Mouse (Mus musculus) liver, embryonic 14.5 days (tissue): ENCODE results near the gene Serpine1. TPM values are rescaled to one million over a fixed set of nuclear protein-coding genes. Genes with fewer than 3 reads are reported as not detected.

Experiments
- ATAC-seq: fragments of 200-750 bp; cut with Nextera tagmentation; 2 replicates; pipeline ENCODE4 v1.8.0; 2017; ENCODE audit warnings: moderate number of reproducible peaks, mild to moderate bottlenecking, moderate library complexity; ENCODE audit not compliant: insufficient read depth
- DNase-seq, 3 experiments: peaks; one replicate each; pipeline ENCODE4 v3.0.0-alpha.2; 2012 to 2013; ENCODE audit warnings: low read depth in 3 of 3, low spot score in 3 of 3
- H3K27ac ChIP-seq: fragments of 300-500 bp; sonication (generic); 2 replicates; pipeline ENCODE4 v1.5.1; 2014; ENCODE audit warnings: moderate library complexity, mild to moderate bottlenecking, control low read depth, inconsistent platforms
- H3K27me3 ChIP-seq: fragments of 300-500 bp; sonication (generic); 2 replicates; pipeline ENCODE4 v1.6.1; 2014; ENCODE audit warnings: mild to moderate bottlenecking, low read length, moderate library complexity; ENCODE audit not compliant: control insufficient read depth, insufficient read depth
- H3K36me3 ChIP-seq: fragments of 300-500 bp; sonication (generic); replicated peaks from 2 replicates; pipeline ENCODE4 v1.6.1; 2014; ENCODE audit warnings: low read depth; ENCODE audit not compliant: control insufficient read depth, insufficient read depth
- H3K4me1 ChIP-seq, 2 experiments: fragments of 200-500 bp in 1 of 2; fragments of 300-500 bp in 1 of 2; sonication (generic) in 1 of 2; replicated peaks; 2 replicates each; pipeline ENCODE4 v1.6.1; 2012 to 2014; ENCODE audit warnings: antibody characterized with exemption in 1 of 2, inconsistent platforms in 1 of 2, low read length in 1 of 2; ENCODE audit not compliant: control insufficient read depth in 2 of 2, insufficient read depth in 2 of 2
- H3K4me2 ChIP-seq: fragments of 300-500 bp; sonication (generic); 2 replicates; pipeline ENCODE4 v1.6.1; 2014; ENCODE audit warnings: low read depth, mild to moderate bottlenecking, control low read depth, moderate library complexity
- H3K4me3 ChIP-seq, 2 experiments: fragments of 200-500 bp in 1 of 2; fragments of 300-500 bp in 1 of 2; sonication (generic) in 1 of 2; 2 replicates each; pipeline ENCODE4 v1.5.1; 2012 to 2014; ENCODE audit warnings: low read depth in 2 of 2, low read length in 2 of 2, mild to moderate bottlenecking in 2 of 2, control low read depth in 1 of 2, inconsistent platforms in 1 of 2, moderate library complexity in 1 of 2; ENCODE audit not compliant: insufficient read depth in 1 of 2
- H3K9ac ChIP-seq: fragments of 300-500 bp; sonication (generic); replicated peaks from 2 replicates; pipeline ENCODE4 v1.6.1; 2014; ENCODE audit warnings: mild to moderate bottlenecking, control low read depth, moderate library complexity
- H3K9me3 ChIP-seq: fragments of 300-500 bp; sonication (generic); 2 replicates; pipeline ENCODE4 v1.6.1; 2016; ENCODE audit warnings: low read length, mixed read lengths; ENCODE audit not compliant: control insufficient read depth
- CTCF ChIP-seq: IDR thresholded peaks from 2 replicates; pipeline ENCODE4 v1.5.1; 2016; ENCODE audit warnings: antibody characterized with exemption, low read depth, control low read depth
- EP300 ChIP-seq: IDR thresholded peaks from 2 replicates; pipeline ENCODE4 v1.6.1; 2016; ENCODE audit warnings: antibody characterized with exemption, low read depth
- WGBS: fragments of 180-500 bp; shearing (Covaris S2); extraction: QIAGEN DNeasy Blood & Tissue Kit; methylation state at CpG from one replicate; pipeline ENCODE4 v1.1.7; 2014; ENCODE audit not compliant: insufficient replicate concordance; 5-methylcytosine and 5-hydroxymethylcytosine counted together
- polyA plus RNA-seq, 2 experiments: library from polyadenylated mRNA; depleted of rRNA in 1 of 2; stranded (reverse) in 1 of 2; unstranded in 1 of 2; fragments of >200 nt; fragmentation: Nextera tagmentation in 1 of 2; extraction: Ambion mirVana in 1 of 2; gene quantifications; 2 replicates each; pipeline versions ENCODE4 v1.2.1 to v1.2.3; 2012 to 2014

Gene Serpine1
- polyA plus RNA-seq, 2 experiments = 0.23 TPM; not detected in 1

DNA sequence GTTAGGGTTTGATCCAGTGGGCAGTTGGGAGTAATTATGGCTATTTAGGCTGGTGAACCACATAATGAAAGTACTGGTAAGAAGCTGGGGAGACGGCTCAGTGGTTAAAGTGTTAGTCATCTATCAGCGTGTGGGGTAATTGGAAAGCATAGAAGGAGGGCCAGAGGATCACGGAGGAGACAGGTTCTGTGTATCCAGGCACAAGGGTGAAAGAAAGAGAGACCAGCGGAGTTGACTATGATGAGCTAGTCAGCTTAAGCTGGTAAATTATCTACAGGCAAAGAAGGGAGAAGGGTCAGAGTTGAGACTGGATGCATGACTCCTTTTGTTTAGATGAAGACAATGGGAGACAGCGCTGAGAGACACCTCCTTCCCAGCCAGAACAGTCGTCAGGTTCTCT, 20.9 kb downstream of the Serpine1 start:
- no peak overlapping the region for H3K9ac ChIP-seq
- peaks cover 0 to 5% of the 10 kb centered on the region in 2 experiments; a peak in 1 of 4 replicates for H3K4me1 ChIP-seq
- no peak for ATAC-seq
- TF ChIP-seq CTCF = no peak
- TF ChIP-seq EP300 = no peak
- no peak overlapping the region for H3K27ac ChIP-seq
- 53% methylated on average over 6 of the region's 6 CpGs for WGBS
- no peak for DNase-seq
- H3K9me3 ChIP-seq = no peaks in the 10 kb centered on the region
- H3K4me3 ChIP-seq = no peak overlapping the region
- no peaks in the 10 kb centered on the region for H3K36me3 ChIP-seq
- no peaks in the 10 kb centered on the region; the same call in 1 of the 2 replicates for H3K27me3 ChIP-seq
- H3K4me2 ChIP-seq = no peak overlapping the region

DNA sequence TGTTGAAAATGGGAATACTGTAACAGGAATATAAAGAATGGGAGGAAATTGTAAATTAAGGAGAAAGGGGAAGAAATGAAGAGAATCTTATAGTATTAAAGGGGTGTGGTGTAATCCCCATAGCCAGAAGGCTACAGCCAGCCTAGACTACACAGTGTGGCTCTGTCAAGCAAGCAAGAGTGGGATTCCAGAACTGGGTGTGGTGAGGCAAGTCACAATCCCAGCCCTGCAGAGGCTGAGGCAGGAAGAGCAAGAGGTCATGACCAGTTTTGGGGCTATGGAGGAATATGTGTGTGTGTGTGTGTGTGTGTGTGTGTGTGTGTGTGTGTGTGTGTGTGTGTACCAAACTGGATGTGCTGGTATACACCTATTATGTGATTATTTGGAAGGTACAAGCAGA, 25.1 kb downstream of the Serpine1 start:
- no peak overlapping the region for H3K27ac ChIP-seq
- no peak overlapping the region for H3K4me3 ChIP-seq
- no peaks in the 10 kb centered on the region for H3K9me3 ChIP-seq
- TF ChIP-seq CTCF = no peak
- TF ChIP-seq EP300 = no peak
- H3K36me3 ChIP-seq = peaks cover 4% of the 10 kb centered on the region
- H3K27me3 ChIP-seq = no peaks in the 10 kb centered on the region; the same call in 1 of the 2 replicates
- no peak overlapping the region for H3K4me2 ChIP-seq
- H3K4me1 ChIP-seq = peaks cover 5 to 13% of the 10 kb centered on the region in 2 experiments
- DNase-seq (no peak), ATAC-seq (no peak)
- H3K9ac ChIP-seq = no peak overlapping the region

DNA sequence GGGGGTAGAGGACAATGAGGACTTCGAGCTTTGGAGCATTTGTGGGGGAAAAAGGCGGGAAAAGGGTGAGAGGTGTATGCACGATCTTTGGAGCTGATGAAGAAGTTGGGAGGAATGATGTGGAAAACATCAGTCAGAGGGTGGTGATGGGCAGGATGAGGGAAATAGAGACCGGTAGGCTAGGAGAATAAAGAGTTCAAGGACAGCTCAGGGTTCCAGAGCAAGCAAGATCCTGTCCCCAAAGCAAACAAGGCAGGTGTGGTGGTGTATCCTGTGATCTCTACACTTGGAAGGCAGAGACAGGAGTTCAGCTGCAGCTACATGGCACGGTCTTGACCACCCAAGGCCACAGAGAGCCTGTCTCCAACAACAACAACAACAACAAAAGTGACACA, 25.7 kb downstream of the Serpine1 start:
- WGBS = 25% methylated on average over 5 of the region's 5 CpGs
- TF ChIP-seq EP300 (no peak), CTCF (no peak)
- Histone ChIP-seq H3K9ac (no peak overlapping the region), H3K36me3 (peaks cover 6% of the 10 kb centered on the region), H3K4me2 (peak overlapping the region; percentile 79), H3K4me1 (peaks cover 5 to 13% of the 10 kb centered on the region in 2 experiments), H3K4me3 (peak overlapping the region; percentile 18 to 63), H3K9me3 (no peaks in the 10 kb centered on the region), H3K27ac (no peak overlapping the region), H3K27me3 (no peaks in the 10 kb centered on the region; the same call in 1 of the 2 replicates)
- ATAC-seq (peak; percentile 2), DNase-seq (no peak)

DNA sequence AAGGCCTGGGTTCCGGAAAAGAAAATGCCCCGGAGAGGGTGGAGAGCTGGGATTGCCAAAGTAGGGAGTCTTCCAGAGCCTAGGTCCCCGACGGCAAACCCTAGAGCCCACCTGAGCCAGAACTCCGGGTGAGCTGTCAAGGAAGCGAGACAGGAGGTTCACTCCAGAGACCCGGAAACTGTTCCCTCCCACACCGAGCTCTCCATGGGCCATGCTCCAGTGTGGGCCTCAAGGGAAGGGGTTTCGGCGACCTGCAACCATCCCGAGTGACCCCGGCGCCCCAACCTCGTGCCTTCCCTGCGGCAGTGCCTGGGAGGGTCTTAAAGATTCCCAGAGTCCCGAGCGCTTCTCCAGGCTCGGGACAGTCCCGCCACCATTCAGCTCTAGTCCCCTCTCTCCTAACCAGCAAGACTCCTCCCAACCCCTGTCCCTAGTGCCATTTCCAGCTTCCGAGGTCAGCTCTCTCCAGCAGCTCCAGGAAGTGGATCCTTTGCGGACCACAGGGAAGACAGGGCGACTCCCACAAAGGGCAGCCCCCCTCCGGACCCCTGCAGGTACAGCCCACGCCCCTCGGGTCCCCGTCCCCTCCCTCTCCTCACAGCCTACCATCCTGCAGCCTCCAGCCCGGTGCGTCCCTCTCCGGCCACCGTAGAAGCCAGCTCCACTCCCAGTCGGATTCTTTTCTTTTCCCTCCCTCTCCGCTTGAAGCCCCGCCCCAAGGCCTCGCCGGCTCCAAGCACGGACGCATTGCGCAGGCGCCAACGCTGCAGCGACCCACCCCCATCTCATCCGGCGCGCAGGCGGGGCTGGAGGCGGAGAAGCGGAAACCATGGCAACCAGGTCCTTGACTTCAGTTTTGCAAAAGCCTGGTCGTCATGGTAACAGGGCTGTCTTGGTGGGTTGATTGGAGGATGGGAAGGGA, 26.4 kb downstream of the Serpine1 start, which contains the start of gene Ap1s1:
Ap1s1 (minus strand) TSS at position 734 of the 922 bp plus-strand sequence.
- Histone ChIP-seq H3K4me1 (peaks cover 5 to 13% of the 10 kb centered on the region in 2 experiments), H3K9ac (peak within 1 kb of the TSS; percentile 81), H3K27ac (0 out of 2 replicates have a peak within 1 kb of the TSS, but pooled peaks have one; percentile 9), H3K27me3 (no peaks in the 10 kb centered on the region), H3K4me3 (peak within 1 kb of the TSS; percentile 63 to 78), H3K4me2 (peak within 1 kb of the TSS; percentile 79), H3K9me3 (no peaks in the 10 kb centered on the region), H3K36me3 (peaks cover 6% of the 10 kb centered on the region)
- WGBS = under 1% methylated on average over 48 of the region's 48 CpGs
- peak; percentile 88 for ATAC-seq
- TF ChIP-seq CTCF (no peak), EP300 (0 out of 2 replicates have a peak, but pooled peaks have one; percentile 14)
- DNase-seq = peak; percentile 76 to 82 (median 81)

DNA sequence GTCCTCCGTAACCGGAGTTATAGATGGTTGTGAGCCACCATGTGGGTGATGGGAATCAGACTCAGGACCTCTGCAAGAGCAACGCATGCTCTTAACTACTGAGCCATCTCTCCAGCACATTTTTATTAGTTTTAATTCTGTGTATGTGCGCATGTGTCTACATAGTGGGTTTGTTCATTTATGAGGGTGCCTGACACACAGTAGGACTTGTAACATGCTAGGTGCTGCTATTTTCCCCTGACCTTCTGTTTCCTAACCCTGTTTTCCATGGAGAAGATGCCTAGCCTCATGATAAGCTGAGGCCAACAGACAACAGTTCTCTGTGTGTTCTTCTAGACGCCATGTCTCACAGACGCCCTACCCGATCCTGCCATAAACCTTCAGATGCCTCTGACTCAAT, 28.1 kb downstream of the Serpine1 start:
- no peak overlapping the region for H3K4me3 ChIP-seq
- peaks cover 10% of the 10 kb centered on the region for H3K36me3 ChIP-seq
- H3K9ac ChIP-seq = no peak overlapping the region
- H3K4me2 ChIP-seq = no peak overlapping the region
- peaks cover 5 to 13% of the 10 kb centered on the region in 2 experiments for H3K4me1 ChIP-seq
- no peaks in the 10 kb centered on the region for H3K9me3 ChIP-seq
- H3K27me3 ChIP-seq = no peaks in the 10 kb centered on the region
- DNase-seq (no peak), ATAC-seq (no peak)
- WGBS = 92% methylated on average over 7 of the region's 7 CpGs
- TF ChIP-seq CTCF (no peak), EP300 (no peak)
- H3K27ac ChIP-seq = no peak overlapping the region
